Mouse (Mus musculus): ENCODE data around the gene Fam71f2. TPM values are rescaled to one million over a fixed set of nuclear protein-coding genes. Genes with fewer than 3 reads are reported as not detected.

Fam71f2 gene
- 0.39 and 0.45 TPM in 2 replicates for polyA plus RNA-seq (2012; rRNA removed)

GRCm38 (mm10) chr6:29279293-29279692 lies at the start of gene Fam71f2:
Gene Fam71f2, plus strand, starts transcription at chr6:29279593.
- H3K36me3 ChIP-seq (ENCODE audit: control insufficient read depth, insufficient read depth, low read length), result no peaks in the 10 kb centered on the region
- no peak for DNase-seq
- WGBS, result 80% methylated on average over 8 of the region's 8 CpGs
- no peak for TF ChIP-seq CTCF (conservative IDR thresholded peaks at IDR 0.05; ENCODE audit: insufficient read depth, insufficient read length, low read depth, low read length)
- TF ChIP-seq POLR2A (IDR thresholded peaks at IDR 0.05; ENCODE audit: low read depth, low read length), result no peak
- H3K4me3 ChIP-seq (ENCODE audit: insufficient read depth, low read depth, low read length), result no peak within 1 kb of the TSS
- no peak within 1 kb of the TSS for H3K27ac ChIP-seq (ENCODE audit: insufficient read depth, low read depth, low read length)
- no peaks in the 10 kb centered on the region for H3K4me1 ChIP-seq (ENCODE audit: control insufficient read depth, insufficient read depth, low read length)
- H3K27me3 ChIP-seq (replicated peaks; ENCODE audit: control insufficient read depth, insufficient read depth, low read length), result no peaks in the 10 kb centered on the region

GRCm38 (mm10) chr6:29230386-29230785 lies 49.0 kb upstream of the Fam71f2 start:
- no peaks in the 10 kb centered on the region for H3K27me3 ChIP-seq (replicated peaks; ENCODE audit: control insufficient read depth, insufficient read depth, low read length)
- H3K4me3 ChIP-seq (ENCODE audit: insufficient read depth, low read depth, low read length), result no peak overlapping the region
- no peaks in the 10 kb centered on the region for H3K36me3 ChIP-seq (ENCODE audit: control insufficient read depth, insufficient read depth, low read length)
- H3K4me1 ChIP-seq (ENCODE audit: control insufficient read depth, insufficient read depth, low read length), result no peaks in the 10 kb centered on the region
- no peak overlapping the region for H3K27ac ChIP-seq (ENCODE audit: insufficient read depth, low read depth, low read length)
- TF ChIP-seq POLR2A (IDR thresholded peaks at IDR 0.05; ENCODE audit: low read depth, low read length) (no peak), CTCF (conservative IDR thresholded peaks at IDR 0.05; ENCODE audit: insufficient read depth, insufficient read length, low read depth, low read length) (no peak)
- DNase-seq, result no peak
- 77% methylated on average over 6 of the region's 6 CpGs for WGBS

GRCm38 (mm10) chr6:29231799-29232198 lies 47.6 kb upstream of the Fam71f2 start:
- Histone ChIP-seq H3K4me3 (ENCODE audit: insufficient read depth, low read depth, low read length) (no peak overlapping the region), H3K27me3 (replicated peaks; ENCODE audit: control insufficient read depth, insufficient read depth, low read length) (no peaks in the 10 kb centered on the region), H3K4me1 (ENCODE audit: control insufficient read depth, insufficient read depth, low read length) (no peaks in the 10 kb centered on the region), H3K27ac (ENCODE audit: insufficient read depth, low read depth, low read length) (no peak overlapping the region), H3K36me3 (ENCODE audit: control insufficient read depth, insufficient read depth, low read length) (no peaks in the 10 kb centered on the region)
- no peak for DNase-seq
- WGBS, result 82% methylated on average over 3 of the region's 3 CpGs
- TF ChIP-seq POLR2A (IDR thresholded peaks at IDR 0.05; ENCODE audit: low read depth, low read length) (no peak), CTCF (conservative IDR thresholded peaks at IDR 0.05; ENCODE audit: insufficient read depth, insufficient read length, low read depth, low read length) (no peak)

GRCm38 (mm10) chr6:29232321-29232720 lies 47.1 kb upstream of the Fam71f2 start:
- H3K27me3 ChIP-seq (replicated peaks; ENCODE audit: control insufficient read depth, insufficient read depth, low read length), result no peaks in the 10 kb centered on the region
- H3K4me1 ChIP-seq (ENCODE audit: control insufficient read depth, insufficient read depth, low read length), result no peaks in the 10 kb centered on the region
- no peak overlapping the region for H3K4me3 ChIP-seq (ENCODE audit: insufficient read depth, low read depth, low read length)
- TF ChIP-seq CTCF (conservative IDR thresholded peaks at IDR 0.05; ENCODE audit: insufficient read depth, insufficient read length, low read depth, low read length) (no peak), POLR2A (IDR thresholded peaks at IDR 0.05; ENCODE audit: low read depth, low read length) (no peak)
- H3K27ac ChIP-seq (ENCODE audit: insufficient read depth, low read depth, low read length), result no peak overlapping the region
- H3K36me3 ChIP-seq (ENCODE audit: control insufficient read depth, insufficient read depth, low read length), result no peaks in the 10 kb centered on the region
- 60% methylated on average over 6 of the region's 6 CpGs for WGBS
- no peak for DNase-seq

- Histone ChIP-seq H3K27me3 (replicated peaks; ENCODE audit: control insufficient read depth, insufficient read depth, low read length) (no peaks in the 10 kb centered on the region), H3K27ac (ENCODE audit: insufficient read depth, low read depth, low read length) (no peak overlapping the region), H3K4me1 (ENCODE audit: control insufficient read depth, insufficient read depth, low read length) (no peaks in the 10 kb centered on the region), H3K36me3 (ENCODE audit: control insufficient read depth, insufficient read depth, low read length) (no peaks in the 10 kb centered on the region), H3K4me3 (ENCODE audit: insufficient read depth, low read depth, low read length) (no peak overlapping the region)
- DNase-seq, result no peak
- TF ChIP-seq CTCF (conservative IDR thresholded peaks at IDR 0.05; ENCODE audit: insufficient read depth, insufficient read length, low read depth, low read length) (no peak), POLR2A (IDR thresholded peaks at IDR 0.05; ENCODE audit: low read depth, low read length) (no peak)
- 74% methylated on average over 3 of the region's 3 CpGs for WGBS
These were observed 45.7 kb upstream of the Fam71f2 start for GRCm38 (mm10) chr6:29233710-29234109.

- no peak overlapping the region for H3K4me3 ChIP-seq (ENCODE audit: insufficient read depth, low read depth, low read length)
- DNase-seq, result peak; percentile 14
- no peaks in the 10 kb centered on the region for H3K27me3 ChIP-seq (replicated peaks; ENCODE audit: control insufficient read depth, insufficient read depth, low read length)
- H3K27ac ChIP-seq (ENCODE audit: insufficient read depth, low read depth, low read length), result no peak overlapping the region
- WGBS, result 20% methylated on average over 8 of the region's 8 CpGs
- no peaks in the 10 kb centered on the region for H3K4me1 ChIP-seq (ENCODE audit: control insufficient read depth, insufficient read depth, low read length)
- TF ChIP-seq POLR2A (IDR thresholded peaks at IDR 0.05; ENCODE audit: low read depth, low read length) (no peak), CTCF (conservative IDR thresholded peaks at IDR 0.05; ENCODE audit: insufficient read depth, insufficient read length, low read depth, low read length) (peak; percentile 89)
- no peaks in the 10 kb centered on the region for H3K36me3 ChIP-seq (ENCODE audit: control insufficient read depth, insufficient read depth, low read length)
These were observed 45.1 kb upstream of the Fam71f2 start for GRCm38 (mm10) chr6:29234272-29234671.

GRCm38 (mm10) chr6:29240806-29241205 lies 38.6 kb upstream of the Fam71f2 start:
- TF ChIP-seq CTCF (conservative IDR thresholded peaks at IDR 0.05; ENCODE audit: insufficient read depth, insufficient read length, low read depth, low read length), result peak; percentile 58
- TF ChIP-seq POLR2A (IDR thresholded peaks at IDR 0.05; ENCODE audit: low read depth, low read length), result no peak
- no peak overlapping the region for H3K4me3 ChIP-seq (ENCODE audit: insufficient read depth, low read depth, low read length)
- WGBS, result 53% methylated on average over 2 of the region's 2 CpGs
- no peaks in the 10 kb centered on the region for H3K27me3 ChIP-seq (replicated peaks; ENCODE audit: control insufficient read depth, insufficient read depth, low read length)
- no peak overlapping the region for H3K27ac ChIP-seq (ENCODE audit: insufficient read depth, low read depth, low read length)
- H3K36me3 ChIP-seq (ENCODE audit: control insufficient read depth, insufficient read depth, low read length), result no peaks in the 10 kb centered on the region
- DNase-seq, result peak; percentile 47
- H3K4me1 ChIP-seq (ENCODE audit: control insufficient read depth, insufficient read depth, low read length), result no peaks in the 10 kb centered on the region
